Mouse (Mus musculus) kidney, embryonic 14.5 days (tissue): ENCODE data around the gene Zfp367. TPM values are rescaled to one million over a fixed set of nuclear protein-coding genes. Genes with fewer than 3 reads are reported as not detected.

Experiments used
- ATAC-seq: fragments of 200-750 bp; cut with Nextera tagmentation; 2 replicates; pipeline ENCODE4 v1.8.0; 2017; ENCODE audit warnings: moderate number of reproducible peaks, mild to moderate bottlenecking, moderate TSS enrichment, moderate library complexity; ENCODE audit not compliant: low FRiP score, low TSS enrichment
- H3K27ac ChIP-seq: fragments of 300-500 bp; sonication (generic); 2 replicates; pipeline ENCODE4 v1.5.1; 2014; ENCODE audit warnings: low read depth, mild to moderate bottlenecking, low read length, moderate library complexity, mixed read lengths
- H3K27me3 ChIP-seq: fragments of 300-500 bp; sonication (generic); 2 replicates; pipeline ENCODE4 v1.6.1; 2014; ENCODE audit warnings: mild to moderate bottlenecking, low read length; ENCODE audit not compliant: control insufficient read depth, insufficient read depth
- H3K36me3 ChIP-seq: fragments of 300-500 bp; sonication (generic); 2 replicates; pipeline ENCODE4 v1.6.1; 2014; ENCODE audit warnings: low read length, mixed read lengths; ENCODE audit not compliant: control insufficient read depth, insufficient read depth
- H3K4me1 ChIP-seq: fragments of 300-500 bp; sonication (generic); 2 replicates; pipeline ENCODE4 v1.6.1; 2014; ENCODE audit warnings: low read length, mixed read lengths; ENCODE audit not compliant: control insufficient read depth, insufficient read depth
- H3K4me2 ChIP-seq: fragments of 300-500 bp; sonication (generic); replicated peaks from 2 replicates; pipeline ENCODE4 v1.6.1; 2014; ENCODE audit warnings: low read depth, mild to moderate bottlenecking, low read length
- H3K4me3 ChIP-seq: fragments of 300-500 bp; sonication (generic); 2 replicates; pipeline ENCODE4 v1.5.1; 2014; ENCODE audit warnings: mild to moderate bottlenecking, low read length
- H3K9ac ChIP-seq: fragments of 300-500 bp; sonication (generic); 2 replicates; pipeline ENCODE4 v1.6.1; 2014; ENCODE audit warnings: low read depth, mild to moderate bottlenecking, low read length, moderate library complexity
- H3K9me3 ChIP-seq: fragments of 300-500 bp; sonication (generic); 2 replicates; pipeline ENCODE4 v1.6.1; 2016; ENCODE audit warnings: low read length; ENCODE audit not compliant: control insufficient read depth
- WGBS: fragments of 180-500 bp; shearing (Covaris S2); extraction: QIAGEN DNeasy Blood & Tissue Kit; methylation state at CpG from one replicate; pipeline ENCODE4 v1.1.7; 2014; 5-methylcytosine and 5-hydroxymethylcytosine counted together
- polyA plus RNA-seq: library from polyadenylated mRNA; unstranded; fragments of >200 nt; fragmentation: Nextera tagmentation; extraction: Ambion mirVana; gene quantifications from 2 replicates; pipeline ENCODE4 v1.2.1, GENCODE M21; 2014

Zfp367 gene
- polyA plus RNA-seq, 1 experiment from 2014 or later = 21.4 TPM

DNA sequence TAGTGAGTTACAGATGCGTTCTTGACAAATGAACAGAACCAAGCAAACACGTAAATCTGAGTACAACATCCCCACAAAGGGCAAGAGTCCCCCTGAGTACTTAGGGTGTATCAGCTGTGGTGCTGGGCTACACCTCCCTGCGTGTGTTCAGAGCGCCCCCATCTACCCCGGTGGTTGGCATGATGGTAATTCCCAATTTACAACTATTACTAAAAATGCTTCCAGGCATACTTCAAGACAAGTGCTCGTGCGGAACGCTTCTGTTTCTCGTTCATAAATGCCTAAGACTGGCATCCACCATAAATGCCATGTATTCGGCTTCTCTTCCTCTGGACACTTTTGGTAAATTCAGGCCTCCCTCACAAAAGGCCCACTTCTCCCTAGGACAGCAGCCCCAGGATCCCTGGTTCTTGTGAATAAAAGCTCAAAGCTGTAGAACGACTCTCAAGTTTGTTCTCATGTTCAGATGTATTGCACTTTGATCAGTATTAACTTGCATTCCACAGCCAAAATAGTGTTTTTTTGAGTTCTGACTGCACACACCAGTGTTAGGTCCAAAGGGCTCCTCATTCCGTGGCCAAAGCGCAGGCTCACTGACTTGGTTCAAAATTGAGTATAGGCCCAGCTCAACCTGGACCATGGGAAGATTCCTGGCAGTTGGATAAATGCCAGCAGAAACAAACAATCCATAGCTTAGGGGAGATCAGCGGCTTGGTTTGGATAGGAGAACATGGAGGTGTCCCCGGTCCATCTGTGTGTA is 23.2 kb downstream of the Zfp367 start:
- Histone ChIP-seq H3K4me1 (no peaks in the 10 kb centered on the region), H3K27ac (peak overlapping the region; percentile 7; the same call in 1 of the 2 replicates)
- 40% methylated on average over 15 of the region's 15 CpGs for WGBS

DNA sequence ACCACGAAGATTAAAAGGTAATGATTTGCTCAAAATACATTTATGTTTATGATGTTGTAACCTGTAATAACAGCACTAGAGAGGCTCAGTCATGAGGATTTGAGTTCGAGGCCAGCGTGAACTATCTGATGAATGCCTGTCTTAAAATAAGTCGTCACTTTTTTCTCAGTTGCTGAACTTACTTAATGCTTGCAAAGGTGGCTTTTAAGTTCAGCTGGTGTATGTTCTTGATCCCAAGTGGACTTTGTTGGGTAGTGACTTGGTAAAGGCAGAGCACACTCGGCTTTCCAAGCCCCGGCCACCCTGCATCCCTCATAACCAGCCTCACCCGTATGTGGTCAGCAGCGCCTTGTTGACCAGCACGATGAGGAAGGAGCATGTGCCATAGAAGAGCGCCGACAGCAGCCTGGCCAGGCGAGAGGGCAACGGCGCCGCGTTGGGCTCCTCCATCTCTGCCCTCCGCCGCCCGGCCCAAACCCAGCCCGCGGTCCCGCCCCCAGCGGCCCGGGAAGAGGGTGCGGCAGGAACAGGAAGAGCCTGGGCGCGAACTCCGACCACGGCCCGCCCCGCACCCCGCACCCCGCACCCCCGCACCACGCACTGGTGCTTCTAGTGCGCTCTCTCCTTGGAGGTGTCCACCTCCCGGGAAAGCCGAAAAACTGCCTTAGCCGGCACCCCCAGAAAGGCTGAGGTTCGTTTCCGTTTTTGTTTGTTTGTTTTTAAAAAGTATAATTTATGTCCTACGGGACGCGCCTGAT is 24.0 kb downstream of the Zfp367 start, which contains the start of gene Slc35d2:
Slc35d2 (minus strand) TSS at position 511 of the 758 bp plus-strand sequence.
- WGBS = 9% methylated on average over 40 of the region's 44 CpGs
- Histone ChIP-seq H3K4me1 (no peaks in the 10 kb centered on the region), H3K4me3 (peak within 1 kb of the TSS; percentile 47), H3K36me3 (peaks cover 7% of the 10 kb centered on the region), H3K27me3 (no peaks in the 10 kb centered on the region), H3K4me2 (peak within 1 kb of the TSS; percentile 74), H3K27ac (peak within 1 kb of the TSS; percentile 7; the same call in 1 of the 2 replicates), H3K9me3 (no peaks in the 10 kb centered on the region), H3K9ac (peak within 1 kb of the TSS; percentile 68)
- ATAC-seq = peak; percentile 78

More for the DNA sequence above, 23.2 kb downstream of the Zfp367 start:
- Histone ChIP-seq H3K4me3 (peak overlapping the region; percentile 47), H3K36me3 (peaks cover 13% of the 10 kb centered on the region), H3K9me3 (no peaks in the 10 kb centered on the region), H3K9ac (peak overlapping the region; percentile 68), H3K27me3 (no peaks in the 10 kb centered on the region), H3K4me2 (peak overlapping the region; percentile 74)
- ATAC-seq = peak; percentile 75

GRCm38 (mm10) chr13:64126316-64126715 is 26.7 kb downstream of the Zfp367 start:
- no peaks in the 10 kb centered on the region for H3K9me3 ChIP-seq
- H3K4me1 ChIP-seq = no peaks in the 10 kb centered on the region
- H3K9ac ChIP-seq = no peak overlapping the region
- H3K27ac ChIP-seq = no peak overlapping the region
- no peak overlapping the region for H3K4me2 ChIP-seq
- H3K4me3 ChIP-seq = no peak overlapping the region
- H3K27me3 ChIP-seq = no peaks in the 10 kb centered on the region
- no peak for ATAC-seq
- 31% methylated on average over 4 of the region's 4 CpGs for WGBS
- H3K36me3 ChIP-seq = no peaks in the 10 kb centered on the region

DNA sequence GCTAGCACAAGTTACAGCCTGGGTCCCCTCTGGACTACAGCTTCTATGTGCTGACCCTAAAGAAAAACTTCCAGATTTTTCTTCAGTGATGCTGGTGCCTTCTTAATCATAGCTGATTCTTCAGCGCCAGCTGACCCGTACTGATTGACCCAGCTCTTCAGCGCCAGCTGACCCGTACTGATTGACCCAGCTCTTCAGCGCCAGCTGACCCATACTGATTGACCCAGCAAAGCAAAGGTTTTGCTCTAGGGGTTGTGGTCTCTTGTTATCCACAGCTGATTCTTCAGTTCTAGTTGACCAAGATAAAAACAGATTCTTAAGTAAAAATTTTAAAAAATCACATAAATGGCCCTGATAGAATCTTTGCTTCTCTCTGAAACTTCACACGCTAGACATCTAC is 28.1 kb downstream of the Zfp367 start:
- Histone ChIP-seq H3K9me3 (no peaks in the 10 kb centered on the region), H3K27ac (no peak overlapping the region), H3K4me1 (no peaks in the 10 kb centered on the region), H3K36me3 (no peaks in the 10 kb centered on the region), H3K4me2 (no peak overlapping the region), H3K9ac (no peak overlapping the region), H3K27me3 (no peaks in the 10 kb centered on the region), H3K4me3 (no peak overlapping the region)
- WGBS = 91% methylated on average over 6 of the region's 6 CpGs
- ATAC-seq = no peak

- WGBS = 42% methylated on average over 6 of the region's 6 CpGs
- no peaks in the 10 kb centered on the region for H3K9me3 ChIP-seq
- no peaks in the 10 kb centered on the region for H3K36me3 ChIP-seq
- no peaks in the 10 kb centered on the region for H3K4me1 ChIP-seq
- H3K27me3 ChIP-seq = no peaks in the 10 kb centered on the region
- H3K27ac ChIP-seq = no peak overlapping the region
- ATAC-seq = no peak
- no peak overlapping the region for H3K4me3 ChIP-seq
- no peak overlapping the region for H3K4me2 ChIP-seq
- no peak overlapping the region for H3K9ac ChIP-seq
Measured at GRCm38 (mm10) chr13:64123491-64124188, 29.4 kb downstream of the Zfp367 start.

- no peak overlapping the region for H3K9ac ChIP-seq
- no peak overlapping the region for H3K4me3 ChIP-seq
- H3K27me3 ChIP-seq = no peaks in the 10 kb centered on the region
- H3K27ac ChIP-seq = no peak overlapping the region
- H3K36me3 ChIP-seq = no peaks in the 10 kb centered on the region
- ATAC-seq = no peak
- H3K4me2 ChIP-seq = no peak overlapping the region
- H3K4me1 ChIP-seq = no peaks in the 10 kb centered on the region
- WGBS = 74% methylated on average over 4 of the region's 4 CpGs
- H3K9me3 ChIP-seq = no peaks in the 10 kb centered on the region
Measured at GRCm38 (mm10) chr13:64120760-64121159, 32.2 kb downstream of the Zfp367 start.

DNA sequence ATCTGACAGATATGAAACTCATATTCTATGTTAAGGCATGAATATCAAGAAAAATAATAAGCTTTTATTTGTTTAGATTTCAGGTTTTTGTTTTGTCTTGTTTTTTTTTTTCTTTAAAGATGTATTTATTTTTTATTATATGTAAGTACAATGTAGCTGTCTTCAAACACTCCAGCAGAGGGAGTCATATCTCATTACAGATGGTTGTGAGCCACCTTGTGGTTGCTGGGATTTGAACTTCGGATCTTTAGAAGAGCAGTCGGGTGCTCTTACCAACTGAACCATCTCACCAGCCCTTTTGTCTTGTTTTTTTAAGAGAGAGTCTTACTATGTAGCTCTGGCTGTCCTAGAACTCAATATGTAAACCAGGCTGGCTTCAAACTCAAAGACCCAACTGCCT is 35.6 kb downstream of the Zfp367 start:
- 54% methylated on average over 2 of the region's 2 CpGs for WGBS
- H3K4me2 ChIP-seq = no peak overlapping the region
- H3K27me3 ChIP-seq = no peaks in the 10 kb centered on the region
- H3K36me3 ChIP-seq = no peaks in the 10 kb centered on the region
- no peak overlapping the region for H3K4me3 ChIP-seq
- ATAC-seq = no peak
- no peak overlapping the region for H3K27ac ChIP-seq
- H3K4me1 ChIP-seq = no peaks in the 10 kb centered on the region
- H3K9ac ChIP-seq = no peak overlapping the region
- H3K9me3 ChIP-seq = no peaks in the 10 kb centered on the region

DNA sequence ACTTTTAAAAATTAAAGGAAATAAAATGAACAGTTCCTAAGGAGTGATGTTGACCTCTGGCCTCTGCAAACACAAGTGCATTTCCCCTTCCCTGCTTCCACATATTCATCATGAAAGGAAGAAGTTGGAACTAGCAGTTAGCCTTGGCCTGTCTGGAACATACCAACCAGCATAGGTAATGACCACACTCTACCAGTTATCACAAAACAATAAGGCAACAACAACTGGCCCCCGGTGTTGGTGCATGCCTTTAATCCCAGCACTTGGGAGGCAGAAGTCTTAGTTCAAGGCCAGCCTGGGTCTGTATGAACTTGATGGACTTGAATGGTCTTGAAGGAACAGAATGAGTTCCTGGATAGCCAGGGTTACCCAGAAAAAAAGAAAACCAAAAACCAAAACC is 42.6 kb downstream of the Zfp367 start:
- Histone ChIP-seq H3K9me3 (no peaks in the 10 kb centered on the region), H3K4me3 (no peak overlapping the region), H3K27me3 (no peaks in the 10 kb centered on the region), H3K4me1 (peaks cover 4% of the 10 kb centered on the region; the same call in 1 of the 2 replicates), H3K36me3 (no peaks in the 10 kb centered on the region), H3K27ac (no peak overlapping the region), H3K4me2 (no peak overlapping the region), H3K9ac (no peak overlapping the region)
- WGBS = 93% methylated on average over 1 of the region's 1 CpGs
- ATAC-seq = no peak
